Mouse (Mus musculus) 3134 (cell line): ENCODE results near the gene Pcbp2.

Experiments used
- DNase-seq: peaks from one replicate; pipeline ENCODE4 v3.0.0-alpha.2; 2011; ENCODE audit warnings: low spot score; ENCODE audit not compliant: insufficient read length; ENCODE audit errors: extremely low read depth

Pcbp2 gene

GRCm38 (mm10) chr15:102505073-102505769, 34.9 kb downstream of the Pcbp2 start:
- no peak for DNase-seq

- no peak for DNase-seq
Observed at GRCm38 (mm10) chr15:102505770-102506463, 35.6 kb downstream of the Pcbp2 start.

- DNase-seq: no peak
Observed at GRCm38 (mm10) chr15:102506464-102506830, 36.1 kb downstream of the Pcbp2 start.

- DNase-seq: no peak
Observed at GRCm38 (mm10) chr15:102506864-102507263, 36.5 kb downstream of the Pcbp2 start.

- DNase-seq: no peak
Observed at GRCm38 (mm10) chr15:102507561-102507960, 37.2 kb downstream of the Pcbp2 start.

- no peak for DNase-seq
Observed at GRCm38 (mm10) chr15:102508336-102508735, 38.0 kb downstream of the Pcbp2 start.

- DNase-seq: no peak
Observed at GRCm38 (mm10) chr15:102510110-102510509, 39.8 kb downstream of the Pcbp2 start.

- DNase-seq: peak; percentile 62
Observed at GRCm38 (mm10) chr15:102510590-102511284, 40.4 kb downstream of the Pcbp2 start.

- no peak for DNase-seq
Observed at GRCm38 (mm10) chr15:102511285-102511833, 41.0 kb downstream of the Pcbp2 start.

- no peak for DNase-seq
Observed at GRCm38 (mm10) chr15:102512010-102512409, 41.7 kb downstream of the Pcbp2 start.

GRCm38 (mm10) chr15:102512471-102512870, 42.1 kb downstream of the Pcbp2 start:
- no peak for DNase-seq

GRCm38 (mm10) chr15:102513004-102513403, 42.7 kb downstream of the Pcbp2 start:
- DNase-seq: no peak

- no peak for DNase-seq
Observed at GRCm38 (mm10) chr15:102515261-102515660, 44.9 kb downstream of the Pcbp2 start.

- no peak for DNase-seq
Observed at GRCm38 (mm10) chr15:102515791-102516190, 45.5 kb downstream of the Pcbp2 start.

- no peak for DNase-seq
Observed at GRCm38 (mm10) chr15:102516293-102516692, 46.0 kb downstream of the Pcbp2 start.

GRCm38 (mm10) chr15:102516728-102517404, 46.5 kb downstream of the Pcbp2 start, which contains the start of gene Map3k12:
Map3k12 (minus strand) TSS chr15:102517064.
- DNase-seq: peak; percentile 85

GRCm38 (mm10) chr15:102517631-102517975, 47.3 kb downstream of the Pcbp2 start:
- DNase-seq: no peak

- peak; percentile 100 for DNase-seq
Observed at GRCm38 (mm10) chr15:102517976-102518858, 47.9 kb downstream of the Pcbp2 start, which contains the start of gene Tarbp2. Tarbp2 (plus strand) TSS chr15:102518192.

- no peak for DNase-seq
Observed at GRCm38 (mm10) chr15:102518859-102519201, 48.5 kb downstream of the Pcbp2 start.
